Mouse (Mus musculus): ENCODE measurements at regions not wholly inside any gene's neighbourhood (a gene's known extent, or its start where the extent isn't known, plus 50 kb on each side); places are given as distances from the start of the nearest gene placed in this dataset.

GRCm38 (mm10) chr17:83988897-83989296 is 141.1 kb upstream of the Haao start:
- TF ChIP-seq CTCF (IDR thresholded peaks at IDR 0.05; ENCODE audit: low read depth) (no peak), EP300 (IDR thresholded peaks at IDR 0.05; ENCODE audit: low read depth) (no peak)
